Mouse (Mus musculus) C2C12 (cell line): ENCODE data around the gene Ppp2r5d.

Source experiments
- CEBPB ChIP-seq: IDR thresholded peaks from one replicate; pipeline ENCODE4 v1.6.1; 2011; ENCODE audit warnings: low read depth, mild to moderate bottlenecking, control low read depth, moderate library complexity
- CTCF ChIP-seq: IDR thresholded peaks from one replicate; pipeline ENCODE4 v1.5.1; 2011; ENCODE audit not compliant: control insufficient read depth, insufficient read depth, insufficient read length
- MAX ChIP-seq: IDR thresholded peaks from one replicate; pipeline ENCODE4 v1.6.1; 2011; ENCODE audit warnings: mild to moderate bottlenecking, control low read depth
- USF1 ChIP-seq: IDR thresholded peaks from one replicate; pipeline ENCODE4 v1.6.1; 2011; ENCODE audit warnings: low read depth, mild to moderate bottlenecking, control low read depth, moderate library complexity

GRCm38 (mm10) chr17:46747806-46748205 lies 42.9 kb upstream of the Ppp2r5d start:
- TF ChIP-seq CEBPB, result no peak
- TF ChIP-seq CTCF, result no peak
- no peak for TF ChIP-seq MAX
- no peak for TF ChIP-seq USF1
